Mouse (Mus musculus): ENCODE data around the gene Gm17359.
A peak's percentile ranks its signal among the peaks of the same experiment; 100 is the strongest.

Gene Gm17359

GRCm38 (mm10) chr3:79475980-79476379, 139.5 kb downstream of the Gm17359 start:
- DNase-seq (ENCODE audit: extremely low read depth, low read depth) = no peak

GRCm38 (mm10) chr3:79478400-79478799, 141.9 kb downstream of the Gm17359 start:
- peak; percentile 76 for DNase-seq (ENCODE audit: extremely low read depth, low read depth)

- no peak for DNase-seq (ENCODE audit: extremely low read depth, low read depth)
These were observed 142.4 kb downstream of the Gm17359 start for GRCm38 (mm10) chr3:79478880-79479279.

- DNase-seq (ENCODE audit: extremely low read depth, low read depth) = no peak
These were observed 148.0 kb downstream of the Gm17359 start for GRCm38 (mm10) chr3:79484286-79485063.

- no peak for DNase-seq (ENCODE audit: extremely low read depth, low read depth)
These were observed 151.6 kb downstream of the Gm17359 start for GRCm38 (mm10) chr3:79488025-79488424.

GRCm38 (mm10) chr3:79490102-79490501, 153.6 kb downstream of the Gm17359 start:
- DNase-seq (ENCODE audit: extremely low read depth, low read depth) = no peak

GRCm38 (mm10) chr3:79491614-79492013, 155.2 kb downstream of the Gm17359 start:
- DNase-seq (ENCODE audit: extremely low read depth, low read depth) = no peak

- DNase-seq (ENCODE audit: extremely low read depth, low read depth) = no peak
These were observed 156.6 kb downstream of the Gm17359 start for GRCm38 (mm10) chr3:79493064-79493463.

- DNase-seq (ENCODE audit: extremely low read depth, low read depth) = no peak
These were observed 157.6 kb downstream of the Gm17359 start for GRCm38 (mm10) chr3:79494028-79494427.

- DNase-seq (ENCODE audit: extremely low read depth, low read depth) = no peak
These were observed 158.7 kb downstream of the Gm17359 start for GRCm38 (mm10) chr3:79495151-79495550.

GRCm38 (mm10) chr3:79496668-79497067, 160.2 kb downstream of the Gm17359 start:
- DNase-seq (ENCODE audit: extremely low read depth, low read depth) = no peak

- no peak for DNase-seq (ENCODE audit: extremely low read depth, low read depth)
These were observed 163.8 kb downstream of the Gm17359 start for GRCm38 (mm10) chr3:79500279-79500678.

- no peak for DNase-seq (ENCODE audit: extremely low read depth, low read depth)
These were observed 164.8 kb downstream of the Gm17359 start for GRCm38 (mm10) chr3:79501166-79501728.
